Mouse (Mus musculus) kidney, adult 2 months (tissue): Measurements from ENCODE around the gene Rtbdn. TPM values are rescaled to one million over a fixed set of nuclear protein-coding genes. Genes with fewer than 3 reads are reported as not detected.

ENCODE experiments used
- DNase-seq: peaks from one replicate; pipeline ENCODE4 v3.0.0; 2021
- H3K27ac ChIP-seq: fragments of 200-500 bp; 2 replicates; pipeline ENCODE4 v1.5.1; 2012; ENCODE audit warnings: low read depth, low read length, control low read depth, inconsistent platforms; ENCODE audit not compliant: insufficient read depth
- H3K27me3 ChIP-seq: fragments of 200-500 bp; replicated peaks from 2 replicates; pipeline ENCODE4 v1.6.1; 2012; ENCODE audit warnings: mild to moderate bottlenecking, moderate library complexity, low read length, inconsistent platforms; ENCODE audit not compliant: control insufficient read depth, insufficient read depth
- H3K36me3 ChIP-seq: fragments of 200-500 bp; 2 replicates; pipeline ENCODE4 v1.6.1; 2012; ENCODE audit warnings: mild to moderate bottlenecking, moderate library complexity, low read length, inconsistent platforms; ENCODE audit not compliant: control insufficient read depth, insufficient read depth
- H3K4me1 ChIP-seq: fragments of 200-500 bp; 2 replicates; pipeline ENCODE4 v1.6.1; 2011; ENCODE audit warnings: low read length; ENCODE audit not compliant: control insufficient read depth, insufficient read depth
- H3K4me3 ChIP-seq: fragments of 200-500 bp; 2 replicates; pipeline ENCODE4 v1.5.1; 2011; ENCODE audit warnings: mild to moderate bottlenecking, low read depth, low read length, control low read depth; ENCODE audit not compliant: insufficient read depth
- CTCF ChIP-seq: fragments of 200-500 bp; conservative IDR thresholded peaks from 2 replicates; pipeline ENCODE4 v1.5.1; 2011; ENCODE audit warnings: low read depth, mild to moderate bottlenecking, control low read depth, low read length, moderate library complexity, mixed read lengths; ENCODE audit not compliant: insufficient read depth, insufficient read length
- POLR2A ChIP-seq: fragments of 200-500 bp; IDR thresholded peaks from one replicate; pipeline ENCODE4 v1.6.1; 2011; ENCODE audit warnings: low read depth, low read length, control low read depth
- WGBS: fragments of 180-500 bp; shearing (Covaris S2); methylation state at CpG from one replicate; pipeline ENCODE4 v1.1.7; 2018; 5-methylcytosine and 5-hydroxymethylcytosine counted together
- polyA plus RNA-seq: library from polyadenylated mRNA; depleted of rRNA; stranded (reverse); fragments of >200 nt; gene quantifications from 2 replicates; pipeline ENCODE4 v1.2.3, GENCODE M21; 2012

Gene Rtbdn
- polyA plus RNA-seq, 1 experiment: not detected

DNA sequence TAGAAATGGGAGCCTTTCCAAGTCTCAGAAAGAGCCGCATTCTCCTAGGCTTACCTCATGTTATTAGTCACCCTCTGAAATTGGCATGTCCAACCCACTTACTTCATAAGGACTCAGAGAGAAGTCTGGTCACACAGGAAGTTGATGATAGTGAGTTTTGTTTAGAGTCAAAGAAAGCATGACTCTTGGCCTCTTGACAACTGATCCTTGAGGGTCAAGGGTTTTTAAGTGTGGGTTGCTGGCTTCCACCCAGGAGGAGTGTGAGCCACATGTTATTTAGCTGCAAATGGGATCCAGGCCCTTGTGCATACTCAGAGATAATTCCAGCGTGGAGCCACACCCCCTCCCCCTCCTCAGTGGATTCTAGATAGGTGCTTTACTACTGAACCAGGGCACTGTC is 25.2 kb upstream of the Rtbdn start:
- WGBS: 66% methylated on average over 2 of the region's 2 CpGs
- Histone ChIP-seq H3K4me1 (no peaks in the 10 kb centered on the region), H3K27me3 (no peaks in the 10 kb centered on the region), H3K36me3 (no peaks in the 10 kb centered on the region), H3K4me3 (no peak overlapping the region), H3K27ac (no peak overlapping the region)
- DNase-seq: no peak
- TF ChIP-seq CTCF (no peak), POLR2A (no peak)

DNA sequence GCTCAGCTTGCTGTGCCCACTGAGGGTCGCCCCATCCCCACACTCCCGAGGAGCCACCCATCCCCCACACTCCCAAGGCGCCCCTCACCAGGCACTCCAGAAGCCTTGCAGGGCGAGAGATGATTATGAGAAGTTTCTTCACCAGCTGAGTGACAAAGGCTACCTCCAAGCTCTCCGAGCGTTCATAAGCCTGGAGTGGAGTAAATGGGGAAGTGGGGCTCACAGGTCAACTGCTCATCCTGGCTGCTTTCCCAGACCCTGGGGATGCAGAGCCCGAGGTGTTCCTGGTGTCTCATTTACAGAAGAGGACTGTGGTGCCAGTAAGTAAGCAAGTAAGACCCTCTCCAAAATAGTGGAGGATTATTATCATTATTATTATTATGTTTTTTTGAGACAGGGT is 21.2 kb upstream of the Rtbdn start:
- Histone ChIP-seq H3K27ac (no peak overlapping the region), H3K27me3 (no peaks in the 10 kb centered on the region), H3K4me3 (no peak overlapping the region), H3K4me1 (no peaks in the 10 kb centered on the region), H3K36me3 (no peaks in the 10 kb centered on the region)
- no peak for DNase-seq
- TF ChIP-seq POLR2A (no peak), CTCF (no peak)
- 51% methylated on average over 7 of the region's 7 CpGs for WGBS

DNA sequence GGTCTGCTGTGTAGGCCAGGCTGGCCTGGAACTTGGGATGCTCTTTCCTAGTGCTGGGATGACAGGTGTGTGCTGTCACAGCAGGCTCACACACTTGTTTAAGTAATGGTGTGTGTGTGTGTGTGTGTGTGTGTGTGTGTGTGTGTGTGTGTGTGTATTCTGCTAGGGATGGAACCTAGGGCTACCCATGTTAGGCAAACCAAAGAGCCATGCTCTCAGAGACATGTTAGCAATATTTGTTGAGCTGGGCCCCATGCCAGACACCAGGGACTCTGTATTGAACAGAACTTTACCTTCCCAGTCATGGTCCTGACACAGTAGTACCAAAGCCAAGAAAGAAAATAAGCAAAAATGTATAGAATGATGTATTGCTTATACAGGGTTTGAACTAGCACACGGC is 19.3 kb upstream of the Rtbdn start:
- Histone ChIP-seq H3K4me1 (no peaks in the 10 kb centered on the region), H3K36me3 (no peaks in the 10 kb centered on the region), H3K4me3 (no peak overlapping the region), H3K27me3 (no peaks in the 10 kb centered on the region), H3K27ac (no peak overlapping the region)
- no peak for DNase-seq
- TF ChIP-seq CTCF (no peak), POLR2A (no peak)
- WGBS: 85% methylated on average over 1 of the region's 1 CpGs

DNA sequence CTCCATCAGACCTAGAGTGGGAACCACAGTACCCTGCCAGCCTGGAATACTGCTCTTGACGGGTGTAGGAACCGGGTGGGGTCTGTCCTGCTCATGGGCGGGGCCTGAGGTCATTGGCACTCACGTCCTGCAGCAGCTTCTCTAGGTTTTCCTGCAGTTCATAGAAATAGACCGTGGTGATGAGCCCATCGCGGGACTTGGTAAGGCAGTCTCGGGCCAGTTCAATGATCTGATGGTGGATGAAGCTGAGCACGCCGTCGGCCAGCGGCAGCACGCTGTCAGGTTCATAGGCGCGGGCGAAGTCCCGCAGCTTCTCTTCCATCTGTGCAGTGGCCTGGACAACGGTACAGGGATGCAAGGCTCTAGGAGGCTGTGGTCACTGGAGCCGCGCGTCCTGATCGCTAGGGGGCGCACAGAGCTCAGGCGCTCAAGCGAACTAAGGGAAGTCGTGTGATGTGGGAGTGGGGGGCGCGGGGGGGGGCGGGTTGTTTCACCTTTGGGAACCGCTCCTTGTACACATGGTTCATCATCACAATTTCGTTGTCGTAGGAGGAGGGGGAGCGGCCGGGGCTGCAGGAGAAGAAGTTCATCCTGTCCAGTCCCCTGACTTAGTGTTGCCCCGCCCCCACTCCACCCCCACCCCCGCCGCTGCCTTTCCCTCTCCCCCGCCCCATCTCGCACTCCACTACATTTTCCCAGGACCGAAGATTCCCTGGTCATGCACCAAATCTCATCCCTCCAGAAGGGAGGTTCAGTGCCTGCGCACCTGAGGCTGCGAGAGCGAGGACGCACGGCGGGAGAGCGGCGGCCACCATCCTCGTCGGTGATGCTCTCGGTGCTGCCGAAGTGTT is 18.1 kb upstream of the Rtbdn start:
- peak; percentile 70 for DNase-seq
- TF ChIP-seq CTCF (peak; percentile 78), POLR2A (no peak)
- no peak overlapping the region for H3K4me3 ChIP-seq
- H3K36me3 ChIP-seq: no peaks in the 10 kb centered on the region
- H3K27ac ChIP-seq: no peak overlapping the region
- H3K4me1 ChIP-seq: no peaks in the 10 kb centered on the region
- 3% methylated on average over 52 of the region's 52 CpGs for WGBS
- H3K27me3 ChIP-seq: no peaks in the 10 kb centered on the region

DNA sequence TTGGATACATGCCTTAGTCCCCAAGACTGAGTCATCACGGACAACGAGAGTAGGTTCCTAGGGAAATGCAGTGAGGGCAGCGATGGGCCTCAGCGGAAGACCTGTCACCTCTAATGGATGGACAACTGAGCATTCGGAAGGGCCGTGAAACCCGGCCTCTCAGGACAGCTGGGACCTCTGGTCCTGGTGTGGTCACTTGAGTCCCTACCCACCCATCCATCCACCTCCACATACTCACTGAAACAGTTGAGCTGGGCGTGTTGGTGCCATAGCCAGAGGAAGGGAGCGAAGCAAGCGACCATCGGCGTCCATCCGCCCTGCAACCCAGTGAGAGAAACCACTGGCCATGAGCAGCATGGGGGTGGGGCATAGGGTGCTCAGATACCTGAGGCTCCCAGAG is 16.2 kb upstream of the Rtbdn start:
- no peak for TF ChIP-seq POLR2A
- no peak for TF ChIP-seq CTCF
- no peak for DNase-seq
- WGBS: 80% methylated on average over 13 of the region's 13 CpGs

DNA sequence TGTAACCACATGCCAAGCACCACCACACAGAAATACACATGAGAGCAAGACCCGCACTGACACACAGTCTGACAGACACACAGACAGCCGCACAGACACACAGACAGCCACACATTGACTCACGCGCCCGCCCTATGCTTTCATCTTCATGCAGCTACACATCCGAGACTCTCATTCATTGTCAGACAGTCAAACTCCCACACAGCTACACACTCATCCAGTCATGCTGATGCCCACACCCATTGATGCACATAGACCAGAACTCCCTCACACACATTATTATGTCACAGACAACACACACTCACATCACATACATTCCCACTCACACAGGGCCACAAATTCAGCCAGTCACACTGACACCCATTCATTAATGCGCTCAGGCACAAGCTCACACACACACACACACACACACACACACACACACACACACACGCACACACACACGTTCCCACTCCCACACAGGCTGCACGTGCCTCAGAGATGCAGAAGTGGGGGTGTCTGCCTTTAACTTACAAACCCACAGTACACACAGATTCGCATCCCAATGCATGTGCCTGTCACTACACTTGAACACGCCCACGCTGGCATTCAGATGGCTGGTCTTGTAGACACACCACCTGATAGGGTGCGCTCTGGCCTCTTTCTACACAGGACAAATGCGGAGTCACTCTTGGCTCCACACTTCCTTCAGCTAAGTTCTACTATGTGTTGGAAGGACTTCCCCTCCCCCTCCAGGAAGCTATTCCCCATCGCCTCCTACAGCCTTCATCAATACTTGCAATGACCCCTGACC is 12.8 kb upstream of the Rtbdn start:
- 73% methylated on average over 16 of the region's 16 CpGs for WGBS
- H3K4me1 ChIP-seq: no peaks in the 10 kb centered on the region
- no peaks in the 10 kb centered on the region for H3K36me3 ChIP-seq
- no peak overlapping the region for H3K27ac ChIP-seq
- TF ChIP-seq CTCF (no peak), POLR2A (no peak)
- DNase-seq: no peak
- peaks cover 3% of the 10 kb centered on the region for H3K27me3 ChIP-seq
- no peak overlapping the region for H3K4me3 ChIP-seq

More for the DNA sequence above, 16.2 kb upstream of the Rtbdn start:
- peaks cover 3% of the 10 kb centered on the region for H3K27me3 ChIP-seq
- H3K4me1 ChIP-seq: no peaks in the 10 kb centered on the region
- no peak overlapping the region for H3K27ac ChIP-seq
- H3K4me3 ChIP-seq: no peak overlapping the region
- H3K36me3 ChIP-seq: no peaks in the 10 kb centered on the region

DNA sequence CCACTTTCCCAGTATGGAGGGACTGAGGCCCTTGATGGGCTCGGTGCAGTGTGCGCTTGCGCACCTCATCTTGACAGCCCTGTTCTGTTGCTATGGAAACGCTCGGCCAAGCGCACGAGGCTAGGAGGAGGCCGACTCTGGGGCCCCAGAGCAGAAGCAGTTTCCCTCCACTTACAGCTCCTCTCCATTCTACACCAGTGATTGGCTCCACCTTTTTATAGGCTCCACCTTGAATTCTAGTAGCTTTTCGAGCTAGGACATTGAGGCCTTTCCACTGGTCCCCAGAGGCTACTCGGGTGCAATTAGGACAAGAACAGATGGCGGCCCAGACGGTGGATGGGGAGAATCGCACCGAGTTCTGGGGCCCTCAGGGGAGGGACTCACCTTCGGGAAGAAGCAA is 11.9 kb upstream of the Rtbdn start:
- peaks cover 3% of the 10 kb centered on the region for H3K27me3 ChIP-seq

More for the DNA sequence above, 11.9 kb upstream of the Rtbdn start:
- 3% methylated on average over 15 of the region's 15 CpGs for WGBS
- Histone ChIP-seq H3K4me1 (no peaks in the 10 kb centered on the region), H3K27ac (no peak overlapping the region), H3K36me3 (no peaks in the 10 kb centered on the region), H3K4me3 (no peak overlapping the region)
- DNase-seq: no peak
- TF ChIP-seq CTCF: no peak
- no peak for TF ChIP-seq POLR2A
